Mouse (Mus musculus) hematopoietic stem cell, adult 5-6 weeks (primary cell): ENCODE data around the gene Ss18l1. TPM values are rescaled to one million over a fixed set of nuclear protein-coding genes. Genes with fewer than 3 reads are reported as not detected.

Experiments
- ATAC-seq, 2 experiments: fragments of 125-278 bp in 1 of 2; replicated peaks in 1 of 2; 2 replicates each; pipeline ENCODE4 v1.8.0; 2016 to 2017; ENCODE audit warnings: inconsistent platforms in 2 of 2, mild to moderate bottlenecking in 2 of 2, moderate number of reproducible peaks in 2 of 2, low read depth in 1 of 2, moderate TSS enrichment in 1 of 2; ENCODE audit not compliant: low FRiP score in 2 of 2, poor library complexity in 2 of 2, severe bottlenecking in 2 of 2, insufficient read depth in 1 of 2, low TSS enrichment in 1 of 2
- total RNA-seq: library from RNA; stranded (forward); fragments of 172-1452, 232-1000 nt; gene quantifications from 2 replicates; pipeline ENCODE4 v1.2.3, GENCODE M21; 2017

Ss18l1 gene
- total RNA-seq, 1 experiment from 2014 or later = 4.4 TPM

DNA sequence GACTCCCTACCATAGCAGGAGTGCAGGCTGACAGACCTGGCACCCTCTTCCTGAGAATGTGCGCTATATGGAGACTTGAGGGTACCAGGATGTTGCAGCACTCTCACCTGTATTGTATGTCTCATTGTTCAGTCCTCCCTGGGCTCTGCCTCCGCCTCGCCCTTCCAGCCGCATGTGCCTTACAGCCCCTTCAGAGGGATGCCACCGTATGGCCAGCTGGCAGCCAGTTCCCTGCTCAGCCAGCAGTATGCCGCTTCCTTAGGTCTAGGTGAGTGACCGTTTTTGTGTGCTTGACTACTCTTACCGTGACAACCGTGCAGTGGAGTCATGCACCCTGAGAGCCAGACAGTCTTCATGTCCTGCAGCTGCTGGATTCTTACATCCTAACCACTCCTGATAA lies 14.5 kb upstream of the Ss18l1 start:
- ATAC-seq = no peak

DNA sequence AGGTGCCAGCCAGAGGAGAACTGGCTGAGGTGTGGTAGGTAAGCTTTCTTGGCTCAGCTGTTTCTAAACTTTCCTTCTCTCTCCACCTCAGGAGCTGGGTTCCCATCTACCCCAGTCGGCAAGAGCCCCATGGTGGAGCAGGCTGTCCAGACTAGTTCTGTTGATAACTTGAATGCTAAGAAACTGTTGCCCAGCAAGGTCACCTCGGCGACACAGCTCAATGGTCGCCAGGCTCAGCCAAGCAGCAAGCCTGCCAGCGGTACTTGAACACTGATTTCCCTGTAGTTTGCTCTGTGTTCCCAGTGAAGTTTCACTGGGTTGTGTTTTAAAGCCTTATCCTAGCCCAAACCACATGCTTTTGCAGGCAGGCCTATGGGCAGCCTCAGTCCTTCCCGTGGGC lies 11.0 kb upstream of the Ss18l1 start:
- no peak for ATAC-seq

DNA sequence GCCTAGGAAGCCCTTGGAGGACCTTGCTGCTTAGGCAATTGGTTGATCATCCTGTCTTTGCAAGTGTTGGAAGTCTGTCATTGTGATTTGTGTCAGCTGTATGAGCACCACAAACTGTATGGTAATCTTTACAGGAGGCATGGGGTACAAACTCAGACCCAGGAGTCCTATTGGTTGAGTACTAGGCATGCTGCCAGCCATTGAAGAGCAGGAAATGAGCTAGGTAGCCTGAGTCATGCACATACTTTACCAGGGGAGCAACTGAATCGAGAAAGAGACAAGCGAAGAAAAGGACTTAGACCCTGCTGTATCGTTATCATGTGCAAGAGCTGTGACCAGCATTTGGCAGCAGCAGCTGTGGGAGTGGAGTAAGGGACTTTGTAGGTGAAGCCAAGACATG lies 9.4 kb upstream of the Ss18l1 start:
- peak; percentile 63 to 74 for ATAC-seq

GRCm38 (mm10) chr2:180033956-180034355 lies 8.4 kb upstream of the Ss18l1 start:
- no peak; a peak in 1 of 4 replicates for ATAC-seq

DNA sequence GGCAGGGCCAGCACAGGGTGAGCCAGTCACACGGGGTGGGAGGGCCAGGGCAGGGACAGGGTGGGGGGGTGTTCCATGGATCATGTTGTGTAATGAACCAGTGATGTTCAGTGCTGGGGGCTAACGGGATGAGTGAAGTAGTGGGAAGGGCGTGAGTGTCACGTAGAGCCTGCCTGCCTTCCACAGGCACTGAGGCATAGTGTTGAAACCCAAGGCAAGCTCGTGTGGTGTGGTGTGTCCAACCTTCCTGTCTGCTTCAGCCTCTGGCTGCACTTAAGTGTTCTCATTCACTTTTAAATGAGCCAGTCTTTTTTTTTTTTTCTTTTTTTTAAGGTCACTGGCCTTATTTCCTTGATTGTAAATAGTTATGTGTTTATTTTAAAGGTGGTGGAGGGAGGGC lies 7.6 kb upstream of the Ss18l1 start:
- no peak for ATAC-seq

DNA sequence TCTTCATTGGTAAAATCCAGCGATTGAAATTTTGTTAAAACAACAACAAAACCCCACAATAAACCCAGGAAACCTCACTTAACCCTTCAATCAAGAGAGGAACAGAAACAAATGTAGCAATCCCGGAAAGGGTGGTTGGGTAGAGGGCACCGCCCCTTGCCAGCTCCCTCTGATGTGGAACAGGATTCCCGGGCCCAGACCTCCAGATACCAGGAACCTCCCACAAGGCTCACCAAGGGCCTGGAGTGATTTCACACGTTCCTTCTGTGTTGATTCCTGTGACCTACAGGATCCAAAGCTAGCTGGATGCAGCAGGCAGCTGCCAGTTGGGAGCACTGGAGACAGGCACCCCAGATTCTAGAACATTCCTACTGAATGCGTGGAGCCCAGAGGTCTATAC lies 1.9 kb upstream of the Ss18l1 start:
- no peak for ATAC-seq

- ATAC-seq = peak in 1 of 2 experiments; percentile 11; a peak in 2 of 4 replicates
These were observed 593 bp upstream of the Ss18l1 start for GRCm38 (mm10) chr2:180041577-180042255.

DNA sequence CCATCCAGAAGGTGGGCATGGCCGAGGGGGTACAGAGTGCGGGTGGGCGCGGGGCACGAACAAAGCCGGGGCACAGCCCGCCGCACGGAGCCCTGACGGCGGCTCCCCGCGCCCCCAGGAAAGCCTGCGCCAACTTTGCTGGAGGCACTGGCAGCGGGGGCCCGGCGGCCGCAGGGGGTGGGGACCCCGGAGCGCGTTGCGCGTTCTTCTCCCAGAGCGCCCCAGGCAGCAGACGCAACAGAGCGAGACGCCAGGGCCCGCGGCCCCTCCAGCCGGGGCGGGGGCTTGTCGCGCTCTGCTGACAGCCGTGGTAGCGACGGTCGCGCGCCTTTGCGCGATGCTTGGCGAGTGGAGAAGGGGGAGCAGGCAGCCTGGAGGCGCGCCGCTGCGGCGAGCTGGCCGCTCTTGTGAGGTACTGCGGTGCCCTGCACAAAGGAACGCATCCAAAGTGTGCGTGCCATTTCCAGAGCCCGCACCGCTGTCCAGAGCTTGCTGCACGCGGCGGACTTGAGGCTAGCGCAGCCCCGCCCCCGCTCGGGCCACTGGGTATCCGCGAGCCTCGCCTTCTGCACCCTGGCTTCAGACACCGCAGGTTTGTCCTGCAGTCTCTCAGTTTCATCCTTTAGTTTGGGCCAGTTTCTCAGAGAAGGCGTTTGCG lies 678 bp downstream of the Ss18l1 start:
- ATAC-seq = 0 out of 4 replicates have a peak, but pooled peaks of 1 of the 2 experiments have one; percentile 3

DNA sequence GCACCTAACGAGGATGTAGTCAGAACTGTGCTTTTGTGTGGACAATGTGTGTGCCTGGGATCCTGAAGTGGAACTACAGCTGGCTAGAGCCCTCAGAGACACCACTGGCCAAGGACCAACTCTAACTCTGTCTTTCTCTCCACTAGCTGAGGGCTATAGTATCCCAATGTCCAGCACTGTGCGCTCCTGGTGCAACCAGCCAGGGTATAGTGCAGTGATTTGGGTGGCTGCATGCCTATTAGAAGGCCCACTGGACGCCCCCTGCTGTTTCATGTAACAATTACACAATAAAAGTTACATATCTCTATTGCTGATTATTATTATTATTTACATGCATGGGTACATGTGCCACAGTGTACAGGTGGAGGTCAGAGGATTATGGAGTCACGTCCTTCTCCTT lies 3.0 kb downstream of the Ss18l1 start:
- peak in 1 of 2 experiments; percentile 33; a peak in 2 of 4 replicates for ATAC-seq

GRCm38 (mm10) chr2:180047580-180047979 lies 5.3 kb downstream of the Ss18l1 start:
- ATAC-seq = no peak

- no peak for ATAC-seq
These were observed 5.8 kb downstream of the Ss18l1 start for GRCm38 (mm10) chr2:180047980-180048635.

- peak; percentile 78 to 84 for ATAC-seq
These were observed 8.7 kb downstream of the Ss18l1 start for GRCm38 (mm10) chr2:180050986-180051385.

DNA sequence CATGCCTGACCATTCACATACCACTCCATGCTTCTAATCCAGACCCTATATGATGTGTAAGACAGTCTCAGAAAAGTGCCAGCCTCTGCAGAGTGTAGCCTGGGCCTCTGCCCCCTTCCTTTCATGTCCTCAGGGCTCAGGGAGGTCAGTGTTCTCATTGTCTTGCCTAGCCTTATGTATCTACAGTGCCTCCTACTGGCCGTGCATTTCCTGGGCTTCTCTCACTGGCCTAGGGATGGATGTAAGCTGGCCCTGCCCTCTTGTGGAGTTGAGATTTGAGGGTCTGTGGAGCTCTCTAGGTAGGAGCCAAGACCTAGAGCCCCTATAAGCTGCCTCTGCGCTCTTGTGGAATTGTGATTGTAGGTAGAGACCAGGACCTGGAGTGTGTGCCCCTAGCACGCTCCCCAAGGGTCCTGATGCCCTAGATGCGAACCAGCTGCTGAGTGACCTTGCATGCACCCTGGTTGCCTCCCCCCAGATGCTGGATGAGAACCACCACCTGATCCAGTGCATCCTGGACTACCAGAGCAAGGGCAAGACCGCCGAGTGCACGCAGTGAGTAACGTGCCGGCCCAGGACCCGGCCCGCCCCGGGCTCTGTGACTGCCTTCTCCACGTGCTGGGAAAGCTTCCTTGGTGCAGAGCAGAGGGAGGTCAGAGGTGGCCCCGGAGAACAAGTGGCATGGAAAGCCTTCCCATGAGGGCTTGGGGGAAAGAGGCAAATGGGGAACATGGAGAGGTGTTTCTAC lies 9.9 kb downstream of the Ss18l1 start:
- ATAC-seq = no peak

DNA sequence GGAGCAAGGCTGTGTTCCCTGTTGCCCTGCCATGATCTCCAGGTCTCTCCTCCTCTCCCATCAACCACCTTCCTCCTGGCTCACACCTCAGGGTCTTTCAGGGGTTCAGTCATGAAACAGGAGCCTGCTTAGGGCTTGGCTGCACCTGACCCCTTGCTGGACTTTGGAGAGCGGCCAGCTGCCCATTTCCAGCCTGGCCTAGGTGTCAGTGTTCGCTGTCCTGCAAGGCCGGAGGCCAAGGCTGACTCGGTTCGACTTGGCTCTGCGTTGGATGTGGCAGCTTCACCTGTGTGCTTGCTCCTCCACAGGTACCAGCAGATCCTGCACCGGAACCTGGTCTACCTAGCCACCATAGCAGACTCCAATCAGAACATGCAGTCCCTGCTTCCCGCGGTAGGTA lies 10.7 kb downstream of the Ss18l1 start:
- no peak for ATAC-seq

GRCm38 (mm10) chr2:180063338-180064131 lies 21.2 kb downstream of the Ss18l1 start:
- no peak for ATAC-seq

DNA sequence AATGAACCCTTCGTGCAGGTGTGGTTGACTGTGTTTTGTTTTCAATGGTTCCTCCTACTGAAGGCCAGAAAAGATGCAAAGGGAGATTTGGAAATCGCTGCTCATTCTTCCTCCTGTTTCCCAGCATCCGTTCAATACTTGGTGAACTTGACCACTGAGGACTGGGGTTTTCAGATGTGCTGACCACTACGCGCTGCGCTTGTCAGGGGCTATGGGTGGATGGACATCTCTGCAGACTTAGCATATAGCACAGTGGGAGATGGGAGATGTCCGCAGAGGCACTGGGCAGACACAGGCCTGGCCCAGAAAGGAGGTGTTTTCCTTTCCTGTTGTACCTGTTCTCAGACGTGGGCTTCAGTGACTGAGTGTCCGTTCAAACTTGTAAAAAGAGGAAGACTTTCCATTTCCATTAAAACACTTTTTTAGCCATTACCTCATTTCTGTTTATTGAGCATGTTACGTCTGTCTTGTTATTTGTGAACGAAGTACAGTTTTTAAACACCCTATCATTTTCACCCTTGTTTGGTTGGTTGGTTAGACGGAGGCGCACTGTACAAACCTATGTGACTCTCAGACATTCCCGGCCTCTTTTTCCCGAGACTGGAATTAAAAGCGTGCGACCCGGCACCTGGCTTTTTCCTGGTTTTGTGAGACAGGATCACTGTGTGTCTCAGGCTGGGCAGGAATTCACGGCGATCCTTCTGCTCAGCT lies 27.6 kb downstream of the Ss18l1 start:
- peak; percentile 9 to 57; a peak in 3 of 4 replicates for ATAC-seq
